Mouse (Mus musculus): ENCODE measurements at regions not wholly inside any gene's neighbourhood (a gene's known extent, or its start where the extent isn't known, plus 50 kb on each side); places are given as distances from the start of the nearest gene placed in this dataset.

DNA sequence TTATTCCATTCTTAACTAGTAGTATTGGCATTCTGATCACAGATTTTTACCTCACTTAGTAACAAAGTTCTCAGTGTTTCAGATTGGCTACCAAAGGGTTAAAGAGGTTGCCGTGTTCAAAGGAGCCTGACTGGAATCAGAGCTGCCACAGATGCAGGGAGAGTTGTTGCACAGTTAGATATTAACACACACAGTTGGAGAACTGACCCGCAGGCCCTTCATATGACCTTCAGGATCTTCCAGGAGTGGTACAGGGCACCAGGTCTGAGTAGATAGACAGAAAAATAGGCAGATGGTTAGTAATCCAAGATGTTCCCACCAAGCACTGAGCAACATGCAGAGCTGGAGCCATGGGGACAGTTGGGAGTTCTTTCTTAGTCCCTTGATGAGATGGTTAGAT is 123.1 kb downstream of the Tmem17 start:
- Histone ChIP-seq H3K27me3 (ENCODE audit: control insufficient read depth, insufficient read depth, low read length) (no peaks in the 10 kb centered on the region), H3K27ac (replicated peaks in 1 of 2; ENCODE audit: control insufficient read depth in 1 of 2, insufficient read depth in 1 of 2, low read depth in 2 of 2, low read length in 2 of 2) (no peak overlapping the region), H3K9me3 (ENCODE audit: control insufficient read depth, low read length) (no peaks in the 10 kb centered on the region), H3K4me1 (ENCODE audit: control insufficient read depth in 2 of 2, insufficient read depth in 2 of 2, low read length in 2 of 2) (peaks cover 2 to 10% of the 10 kb centered on the region in 2 experiments), H3K36me3 (ENCODE audit: control insufficient read depth, insufficient read depth, low read length) (no peaks in the 10 kb centered on the region), H3K4me2 (ENCODE audit: low read length) (no peak overlapping the region), H3K4me3 (ENCODE audit: control insufficient read depth in 1 of 2, insufficient read depth in 1 of 2, low read depth in 1 of 2, low read length in 2 of 2) (no peak overlapping the region), H3K9ac (ENCODE audit: low read length) (no peak overlapping the region)
- ATAC-seq (ENCODE audit: insufficient number of reproducible peaks, insufficient read depth, low FRiP score, low read depth), result no peak
- WGBS, result 37% methylated on average over 2 of the region's 2 CpGs

- Histone ChIP-seq H3K4me2 (ENCODE audit: low read length) (no peak overlapping the region), H3K4me1 (ENCODE audit: control insufficient read depth in 2 of 2, insufficient read depth in 2 of 2, low read length in 2 of 2) (peaks cover 2 to 7% of the 10 kb centered on the region in 2 experiments; a peak in 3 of 4 replicates), H3K9me3 (ENCODE audit: control insufficient read depth, low read length) (no peaks in the 10 kb centered on the region), H3K27ac (replicated peaks in 1 of 2; ENCODE audit: control insufficient read depth in 1 of 2, insufficient read depth in 1 of 2, low read depth in 2 of 2, low read length in 2 of 2) (no peak overlapping the region), H3K27me3 (ENCODE audit: control insufficient read depth, insufficient read depth, low read length) (no peaks in the 10 kb centered on the region), H3K9ac (ENCODE audit: low read length) (no peak overlapping the region), H3K4me3 (ENCODE audit: control insufficient read depth in 1 of 2, insufficient read depth in 1 of 2, low read depth in 1 of 2, low read length in 2 of 2) (no peak overlapping the region), H3K36me3 (ENCODE audit: control insufficient read depth, insufficient read depth, low read length) (no peaks in the 10 kb centered on the region)
- ATAC-seq (ENCODE audit: insufficient number of reproducible peaks, insufficient read depth, low FRiP score, low read depth), result no peak
- 79% methylated on average over 7 of the region's 7 CpGs for WGBS
Measured at GRCm38 (mm10) chr11:22636321-22636720, 124.4 kb downstream of the Tmem17 start.

- Histone ChIP-seq H3K9ac (ENCODE audit: low read length) (no peak overlapping the region), H3K9me3 (ENCODE audit: control insufficient read depth, low read length) (no peaks in the 10 kb centered on the region), H3K4me2 (ENCODE audit: low read length) (no peak overlapping the region), H3K4me3 (ENCODE audit: control insufficient read depth in 1 of 2, insufficient read depth in 1 of 2, low read depth in 1 of 2, low read length in 2 of 2) (no peak overlapping the region), H3K27me3 (ENCODE audit: control insufficient read depth, insufficient read depth, low read length) (no peaks in the 10 kb centered on the region), H3K27ac (replicated peaks in 1 of 2; ENCODE audit: control insufficient read depth in 1 of 2, insufficient read depth in 1 of 2, low read depth in 2 of 2, low read length in 2 of 2) (no peak overlapping the region), H3K4me1 (ENCODE audit: control insufficient read depth in 2 of 2, insufficient read depth in 2 of 2, low read length in 2 of 2) (peaks cover 2 to 4% of the 10 kb centered on the region in 2 experiments; a peak in 3 of 4 replicates), H3K36me3 (ENCODE audit: control insufficient read depth, insufficient read depth, low read length) (no peaks in the 10 kb centered on the region)
- ATAC-seq (ENCODE audit: insufficient number of reproducible peaks, insufficient read depth, low FRiP score, low read depth), result no peak
- WGBS, result 65% methylated on average over 9 of the region's 9 CpGs
Measured at GRCm38 (mm10) chr11:22636761-22637557, 125.1 kb downstream of the Tmem17 start.

GRCm38 (mm10) chr11:22638171-22638570 is 126.3 kb downstream of the Tmem17 start:
- WGBS, result 75% methylated on average over 6 of the region's 6 CpGs
- Histone ChIP-seq H3K36me3 (ENCODE audit: control insufficient read depth, insufficient read depth, low read length) (no peaks in the 10 kb centered on the region), H3K9me3 (ENCODE audit: control insufficient read depth, low read length) (no peaks in the 10 kb centered on the region), H3K4me2 (ENCODE audit: low read length) (no peak overlapping the region), H3K4me3 (ENCODE audit: control insufficient read depth in 1 of 2, insufficient read depth in 1 of 2, low read depth in 1 of 2, low read length in 2 of 2) (no peak overlapping the region), H3K27me3 (ENCODE audit: control insufficient read depth, insufficient read depth, low read length) (no peaks in the 10 kb centered on the region), H3K27ac (replicated peaks in 1 of 2; ENCODE audit: control insufficient read depth in 1 of 2, insufficient read depth in 1 of 2, low read depth in 2 of 2, low read length in 2 of 2) (no peak overlapping the region), H3K4me1 (ENCODE audit: control insufficient read depth in 2 of 2, insufficient read depth in 2 of 2, low read length in 2 of 2) (no peaks in the 10 kb centered on the region; a peak in 1 of 4 replicates), H3K9ac (ENCODE audit: low read length) (no peak overlapping the region)
- ATAC-seq (ENCODE audit: insufficient number of reproducible peaks, insufficient read depth, low FRiP score, low read depth), result no peak

- H3K9me3 ChIP-seq (ENCODE audit: control insufficient read depth, low read length), result no peaks in the 10 kb centered on the region
- H3K4me1 ChIP-seq (ENCODE audit: control insufficient read depth in 2 of 2, insufficient read depth in 2 of 2, low read length in 2 of 2), result no peaks in the 10 kb centered on the region; a peak in 1 of 4 replicates
- no peak overlapping the region for H3K9ac ChIP-seq (ENCODE audit: low read length)
- no peak overlapping the region for H3K4me3 ChIP-seq (ENCODE audit: control insufficient read depth in 1 of 2, insufficient read depth in 1 of 2, low read depth in 1 of 2, low read length in 2 of 2)
- no peaks in the 10 kb centered on the region for H3K36me3 ChIP-seq (ENCODE audit: control insufficient read depth, insufficient read depth, low read length)
- no peak for ATAC-seq (ENCODE audit: insufficient number of reproducible peaks, insufficient read depth, low FRiP score, low read depth)
- H3K27ac ChIP-seq (replicated peaks in 1 of 2; ENCODE audit: control insufficient read depth in 1 of 2, insufficient read depth in 1 of 2, low read depth in 2 of 2, low read length in 2 of 2), result no peak overlapping the region
- no peaks in the 10 kb centered on the region for H3K27me3 ChIP-seq (ENCODE audit: control insufficient read depth, insufficient read depth, low read length)
- no peak overlapping the region for H3K4me2 ChIP-seq (ENCODE audit: low read length)
- 59% methylated on average over 2 of the region's 2 CpGs for whole genome bisulfite sequencing
Measured at GRCm38 (mm10) chr11:22638700-22639099, 126.8 kb downstream of the Tmem17 start.

GRCm38 (mm10) chr11:22640371-22640990 is 128.6 kb downstream of the Tmem17 start:
- no peaks in the 10 kb centered on the region for H3K36me3 ChIP-seq (ENCODE audit: control insufficient read depth, insufficient read depth, low read length)
- no peak overlapping the region for H3K4me3 ChIP-seq (ENCODE audit: control insufficient read depth in 1 of 2, insufficient read depth in 1 of 2, low read depth in 1 of 2, low read length in 2 of 2)
- 41% methylated on average over 3 of the region's 3 CpGs for WGBS
- H3K27ac ChIP-seq (replicated peaks in 1 of 2; ENCODE audit: control insufficient read depth in 1 of 2, insufficient read depth in 1 of 2, low read depth in 2 of 2, low read length in 2 of 2), result no peak overlapping the region
- no peaks in the 10 kb centered on the region for H3K4me1 ChIP-seq (ENCODE audit: control insufficient read depth in 2 of 2, insufficient read depth in 2 of 2, low read length in 2 of 2)
- H3K9ac ChIP-seq (ENCODE audit: low read length), result no peak overlapping the region
- H3K9me3 ChIP-seq (ENCODE audit: control insufficient read depth, low read length), result no peaks in the 10 kb centered on the region
- H3K27me3 ChIP-seq (ENCODE audit: control insufficient read depth, insufficient read depth, low read length), result no peaks in the 10 kb centered on the region
- no peak overlapping the region for H3K4me2 ChIP-seq (ENCODE audit: low read length)
- ATAC-seq (ENCODE audit: insufficient number of reproducible peaks, insufficient read depth, low FRiP score, low read depth), result no peak

DNA sequence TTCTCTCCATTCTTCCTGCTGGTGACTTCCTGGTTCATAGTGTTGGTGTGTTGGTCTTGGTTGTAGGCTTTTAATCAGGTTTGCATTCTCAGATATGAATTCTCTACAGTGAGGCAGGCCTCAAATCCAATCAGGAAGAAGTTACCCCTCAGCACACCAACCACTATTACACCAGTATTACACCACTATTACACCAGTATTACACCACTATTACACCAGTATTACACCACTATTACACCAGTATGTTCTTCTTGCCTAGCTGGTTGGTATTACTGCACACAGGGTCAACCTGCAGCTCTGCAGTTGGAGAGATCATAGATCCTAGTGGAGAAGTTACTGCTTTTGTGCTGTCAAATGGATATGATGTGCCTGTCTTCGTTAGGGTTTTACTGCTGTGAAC is 129.6 kb downstream of the Tmem17 start:
- no peak overlapping the region for H3K27ac ChIP-seq (replicated peaks in 1 of 2; ENCODE audit: control insufficient read depth in 1 of 2, insufficient read depth in 1 of 2, low read depth in 2 of 2, low read length in 2 of 2)
- H3K4me2 ChIP-seq (ENCODE audit: low read length), result no peak overlapping the region
- no peak overlapping the region for H3K4me3 ChIP-seq (ENCODE audit: control insufficient read depth in 1 of 2, insufficient read depth in 1 of 2, low read depth in 1 of 2, low read length in 2 of 2)
- ATAC-seq (ENCODE audit: insufficient number of reproducible peaks, insufficient read depth, low FRiP score, low read depth), result no peak
- no peaks in the 10 kb centered on the region for H3K36me3 ChIP-seq (ENCODE audit: control insufficient read depth, insufficient read depth, low read length)
- no peaks in the 10 kb centered on the region for H3K9me3 ChIP-seq (ENCODE audit: control insufficient read depth, low read length)
- H3K27me3 ChIP-seq (ENCODE audit: control insufficient read depth, insufficient read depth, low read length), result no peaks in the 10 kb centered on the region
- no peaks in the 10 kb centered on the region for H3K4me1 ChIP-seq (ENCODE audit: control insufficient read depth in 2 of 2, insufficient read depth in 2 of 2, low read length in 2 of 2)
- 96% methylated on average over 1 of the region's 1 CpGs for WGBS
- H3K9ac ChIP-seq (ENCODE audit: low read length), result no peak overlapping the region

Measured in heart, embryonic 14.5 days (tissue).